Mouse (Mus musculus): ENCODE measurements around the gene Olfr1134.
"Not testable (repeated sequence)": the region's sequence is repeated elsewhere in the genome, so short reads cannot be mapped to it uniquely, and the experiment has no call there.

The Olfr1134 gene

GRCm38 (mm10) chr2:87658360-87658759, at the start of gene Olfr1134:
Gene Olfr1134, minus strand, starts transcription at chr2:87658460.
- no peak for DNase-seq (ENCODE audit: low spot score in 2 of 2)

GRCm38 (mm10) chr2:87693847-87694246, 35.6 kb upstream of the Olfr1134 start, which contains the start of gene Olfr1136:
Gene Olfr1136, minus strand, starts transcription at chr2:87693947.
- no peak for DNase-seq (ENCODE audit: low spot score in 2 of 2)

GRCm38 (mm10) chr2:87673564-87673963, 15.3 kb upstream of the Olfr1134 start, which contains the start of gene Olfr1135:
Gene Olfr1135, minus strand, starts transcription at chr2:87673664.
- DNase-seq (ENCODE audit: low spot score in 2 of 2), result no peak

GRCm38 (mm10) chr2:87647274-87647673, 11.0 kb downstream of the Olfr1134 start, which contains the start of gene Olfr1133:
Gene Olfr1133, minus strand, starts transcription at chr2:87647374.
- no peak for DNase-seq (ENCODE audit: low spot score in 2 of 2)

GRCm38 (mm10) chr2:87642441-87642840, 15.8 kb downstream of the Olfr1134 start:
- DNase-seq (ENCODE audit: low spot score in 2 of 2), result no peak

GRCm38 (mm10) chr2:87637435-87637834, 20.8 kb downstream of the Olfr1134 start, which contains the start of gene Olfr1132:
Gene Olfr1132, minus strand, starts transcription at chr2:87637535.
- no peak for DNase-seq (ENCODE audit: low spot score in 2 of 2)

- no peak for DNase-seq (ENCODE audit: low spot score in 2 of 2)
Measured at GRCm38 (mm10) chr2:87626804-87627203, 31.5 kb downstream of the Olfr1134 start, which contains the start of gene Olfr1131. Gene Olfr1131, plus strand, starts transcription at chr2:87627104.

- not testable (repeated sequence) for DNase-seq (ENCODE audit: low spot score in 2 of 2)
Measured at GRCm38 (mm10) chr2:87605912-87606311, 52.3 kb downstream of the Olfr1134 start, which contains the start of gene Olfr1130. Gene Olfr1130, plus strand, starts transcription at chr2:87606212.
